Mouse (Mus musculus) layer of hippocampus, adult 11-12 months (tissue): Measurements from ENCODE around the gene Kansl1.
A peak's percentile ranks its signal among the peaks of the same experiment; 100 is the strongest.

Source experiments
- DNase-seq: peaks from one replicate; pipeline ENCODE4 v3.0.0; 2022; ENCODE audit warnings: low spot score

The Kansl1 gene

DNA sequence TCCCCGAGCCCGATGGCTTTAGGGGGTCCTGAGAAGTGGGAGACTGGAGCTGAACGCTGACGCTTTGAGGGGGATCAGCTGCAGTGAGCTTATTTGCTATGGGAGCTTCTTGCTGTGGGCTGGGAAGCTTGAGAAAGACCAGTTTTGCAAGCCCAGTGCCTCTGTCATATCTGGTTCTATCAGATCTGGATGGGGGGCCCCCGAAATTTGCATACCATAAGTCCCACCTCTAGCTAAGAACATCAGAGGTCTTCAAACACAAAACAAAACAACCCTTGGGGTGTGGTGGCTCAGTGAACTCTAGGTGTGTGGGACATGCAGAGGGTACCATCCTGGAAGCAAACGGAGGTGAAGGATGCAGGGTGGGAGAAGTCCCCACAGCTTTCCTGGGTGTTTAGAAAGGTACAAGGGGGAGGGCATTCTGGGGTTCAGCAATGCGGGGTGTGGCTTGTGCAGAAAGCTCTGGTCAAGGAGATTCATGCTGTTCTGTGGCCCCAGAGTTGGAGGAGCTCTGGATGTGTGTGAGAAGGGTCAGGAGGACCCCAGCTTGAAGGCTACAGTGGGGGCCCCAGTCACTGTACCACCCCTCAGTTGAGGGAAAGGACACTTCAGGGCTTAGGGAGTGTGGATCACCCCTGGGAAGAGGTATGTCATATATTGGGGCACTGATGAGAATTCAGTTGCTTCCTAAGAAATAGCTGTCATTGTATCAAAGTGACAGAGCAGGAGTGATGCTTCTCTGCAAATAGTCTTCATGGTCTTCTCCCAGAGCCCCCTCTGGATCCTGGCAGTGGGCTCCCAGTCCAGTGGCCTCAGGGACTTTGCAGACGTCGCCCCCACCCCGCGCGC, 159.1 kb downstream of the Kansl1 start:
- DNase-seq: no peak

DNA sequence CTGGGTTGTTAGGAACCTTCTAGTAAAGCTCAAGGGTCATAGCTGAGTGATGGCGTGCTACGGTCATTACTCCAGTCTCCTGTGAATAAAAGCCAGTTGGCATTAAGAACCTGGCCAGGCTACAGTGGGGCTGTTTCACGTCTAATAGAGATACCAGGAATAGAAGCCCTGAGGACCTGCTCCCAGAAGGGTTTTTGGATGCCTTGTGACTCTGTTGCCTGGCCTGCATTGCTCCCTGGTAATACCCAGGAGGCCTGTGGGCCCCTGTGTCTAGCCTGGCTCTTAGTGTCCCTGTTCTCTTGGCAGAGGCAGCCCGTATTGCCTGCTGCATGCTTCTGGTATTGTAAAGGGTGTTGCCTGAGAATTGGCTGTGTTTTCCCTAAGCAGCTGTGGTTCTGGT, 161.5 kb downstream of the Kansl1 start:
- no peak for DNase-seq

DNA sequence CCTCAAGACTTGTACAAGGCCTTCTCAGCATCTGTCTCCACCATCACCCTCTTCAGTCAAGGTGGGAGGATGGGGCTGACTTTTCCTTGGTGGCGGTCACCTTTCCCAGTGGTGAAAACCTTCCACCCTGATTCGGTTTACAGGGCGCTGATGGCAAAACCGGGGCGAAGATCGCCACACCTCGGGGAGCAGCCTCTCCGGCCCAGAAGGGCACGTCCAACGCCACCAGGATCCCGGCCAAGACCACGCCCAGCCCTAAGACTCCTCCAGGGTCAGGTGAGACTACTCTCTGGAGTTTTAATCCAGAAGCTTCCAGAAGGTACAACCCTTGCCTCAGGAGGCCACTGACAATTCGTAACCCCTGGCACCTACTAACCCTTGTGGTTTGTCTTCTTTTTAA, 162.2 kb downstream of the Kansl1 start:
- no peak for DNase-seq

DNA sequence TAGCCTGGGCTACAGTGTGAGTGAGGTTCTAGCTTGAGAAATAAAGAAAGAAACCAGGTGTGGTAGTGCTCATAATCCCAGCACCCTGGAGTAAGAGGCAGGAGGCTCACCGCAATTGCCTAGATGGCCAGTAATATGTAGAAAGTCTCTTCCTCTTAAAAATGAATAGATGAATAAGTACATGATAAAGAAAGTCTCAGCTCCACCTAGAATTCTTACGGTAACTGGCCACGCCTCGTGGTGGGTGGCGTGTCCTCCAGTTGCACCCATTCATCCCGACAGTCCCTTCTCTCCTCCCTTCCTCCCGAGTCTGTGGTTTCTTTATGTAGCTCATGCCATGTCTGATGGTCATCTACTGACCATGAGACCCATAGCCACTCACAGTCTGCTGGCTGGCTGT, 162.9 kb downstream of the Kansl1 start:
- DNase-seq: no peak

DNA sequence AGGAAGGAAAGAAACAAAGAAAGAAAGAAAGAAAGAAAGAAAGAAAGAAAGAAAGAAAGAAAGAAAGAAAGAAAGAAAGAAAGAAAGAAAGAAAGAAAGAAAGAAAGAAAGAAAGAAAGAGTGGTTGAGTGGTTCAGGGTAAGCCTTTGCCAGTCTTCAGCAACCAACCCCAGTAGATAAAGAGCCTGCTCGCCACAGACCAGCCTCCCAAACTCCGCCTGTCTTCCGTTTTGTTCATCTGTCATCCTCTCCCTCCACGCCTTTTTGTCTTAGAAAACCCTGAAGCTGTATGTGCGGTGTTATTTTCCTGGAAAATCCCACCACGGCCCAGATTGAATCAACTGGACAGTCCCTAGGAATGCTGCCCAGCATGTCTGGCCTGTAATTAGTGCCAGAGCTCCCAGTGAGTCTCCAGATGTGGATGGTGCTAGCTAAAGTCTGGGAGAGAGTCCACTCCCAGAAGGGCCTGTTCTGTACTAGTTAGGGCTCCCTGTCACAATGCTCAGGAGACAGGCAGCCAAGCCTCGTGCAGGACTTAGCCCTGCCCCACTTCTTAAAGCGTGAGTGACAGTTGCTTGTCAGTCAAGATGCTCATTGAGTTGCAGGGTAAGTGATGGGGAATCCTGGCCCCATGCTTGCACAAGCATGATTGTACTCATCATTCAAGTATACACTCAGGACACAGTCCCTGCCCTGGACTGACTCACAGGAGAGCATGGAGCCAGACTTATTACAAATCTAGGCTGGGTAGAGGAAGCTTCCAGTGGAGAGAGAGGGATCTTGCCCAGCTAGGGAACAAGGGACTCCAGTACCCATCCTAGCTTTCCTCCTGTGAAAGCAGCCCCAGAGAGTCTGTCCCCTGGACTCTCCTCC, 165.3 kb downstream of the Kansl1 start:
- no peak for DNase-seq

DNA sequence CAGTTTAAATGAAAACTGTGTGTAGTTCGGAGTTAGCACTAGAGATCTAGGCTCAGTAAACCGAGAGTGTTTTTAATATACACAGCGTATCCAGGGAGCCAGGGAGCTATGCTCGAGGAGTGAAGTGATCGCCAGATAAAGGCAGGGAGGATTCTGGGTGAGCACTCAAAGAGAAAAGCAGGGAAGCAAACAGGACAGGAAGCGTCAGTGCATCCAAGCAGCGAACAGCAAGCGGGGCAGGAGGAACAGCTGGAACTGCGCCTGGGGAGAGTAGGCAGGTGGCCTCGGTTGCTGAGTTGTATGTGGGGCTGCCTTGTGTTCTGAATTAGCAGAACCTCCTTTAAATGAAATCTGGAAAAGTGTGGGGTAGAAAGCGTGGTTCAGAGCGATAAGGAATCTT, 166.0 kb downstream of the Kansl1 start:
- DNase-seq: no peak

DNA sequence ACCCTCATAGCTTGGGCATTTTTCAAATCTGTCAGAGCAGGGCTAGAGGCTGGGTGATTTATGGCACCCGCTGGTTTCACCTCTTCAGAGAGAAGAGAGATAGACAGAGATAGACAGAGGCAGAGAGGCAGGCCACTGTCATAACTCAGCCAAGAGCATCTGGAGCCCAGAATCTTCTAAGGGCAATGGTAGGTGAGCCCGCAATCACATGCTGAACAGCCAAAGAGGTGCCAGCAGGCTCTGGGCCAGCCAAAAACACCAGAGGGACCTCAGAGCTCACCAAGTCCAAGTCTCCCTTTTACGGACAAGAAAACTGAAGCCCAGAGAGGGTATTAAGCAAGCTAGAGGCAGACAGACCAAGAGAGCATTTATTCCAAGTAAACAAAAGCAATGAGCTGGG, 171.0 kb downstream of the Kansl1 start:
- DNase-seq: no peak

DNA sequence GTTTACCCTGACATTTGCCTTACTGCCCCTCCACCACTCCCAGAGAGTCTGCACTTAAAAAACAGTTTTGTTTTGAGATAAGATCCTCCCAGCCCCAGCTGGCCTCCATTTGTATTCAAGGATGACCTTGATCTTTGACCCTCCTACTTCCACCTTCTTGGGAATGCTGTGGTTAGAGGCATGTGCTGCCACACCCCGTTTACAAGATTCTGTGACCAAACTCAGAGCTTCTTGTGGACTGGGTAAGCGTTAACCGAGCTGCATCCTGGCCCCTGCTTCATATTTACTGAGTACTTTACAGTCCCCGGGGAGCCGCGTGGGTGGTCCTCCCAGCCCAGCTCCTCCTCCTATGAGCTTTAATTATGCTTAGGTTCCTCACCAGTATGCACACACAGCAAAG, 173.0 kb downstream of the Kansl1 start:
- DNase-seq: no peak

DNA sequence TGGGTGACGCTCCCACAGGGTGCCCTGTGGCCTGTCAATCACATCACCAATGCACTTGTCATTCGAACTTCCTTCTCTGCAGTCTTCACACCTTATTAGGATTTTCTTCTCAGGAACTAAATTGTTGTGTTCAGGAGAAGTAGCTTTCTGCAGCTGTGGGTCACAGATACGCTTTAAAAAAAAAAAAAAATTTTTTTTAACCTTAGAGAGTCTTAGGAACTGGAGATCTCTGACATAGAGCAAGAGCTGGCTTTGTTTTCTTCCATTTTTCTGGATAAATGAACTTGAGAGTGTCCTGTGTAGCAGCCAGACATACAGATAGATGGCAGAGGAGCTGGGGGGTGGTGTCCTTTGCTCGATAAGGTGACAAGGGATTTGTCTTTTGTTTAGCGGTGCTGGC, 173.5 kb downstream of the Kansl1 start:
- no peak for DNase-seq

DNA sequence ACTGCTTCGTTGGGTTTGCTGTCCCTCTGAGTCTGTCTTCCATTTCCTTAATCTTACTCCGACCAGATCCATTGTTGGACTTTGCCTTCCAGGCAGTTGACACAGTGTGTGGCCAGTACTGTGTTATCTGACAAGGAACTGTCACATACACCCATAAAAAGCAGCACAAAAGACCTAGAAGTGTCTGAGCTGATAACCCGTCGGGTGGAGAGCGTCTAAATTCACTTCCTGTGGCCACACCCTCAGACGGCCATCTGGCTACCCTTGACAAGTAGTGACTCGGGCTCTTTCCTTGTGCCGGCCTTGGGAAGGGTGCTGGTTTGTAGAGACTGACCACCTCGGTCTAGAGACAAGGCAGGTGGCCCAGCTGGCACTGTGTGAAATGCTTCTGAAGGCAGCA, 175.4 kb downstream of the Kansl1 start:
- DNase-seq: no peak

DNA sequence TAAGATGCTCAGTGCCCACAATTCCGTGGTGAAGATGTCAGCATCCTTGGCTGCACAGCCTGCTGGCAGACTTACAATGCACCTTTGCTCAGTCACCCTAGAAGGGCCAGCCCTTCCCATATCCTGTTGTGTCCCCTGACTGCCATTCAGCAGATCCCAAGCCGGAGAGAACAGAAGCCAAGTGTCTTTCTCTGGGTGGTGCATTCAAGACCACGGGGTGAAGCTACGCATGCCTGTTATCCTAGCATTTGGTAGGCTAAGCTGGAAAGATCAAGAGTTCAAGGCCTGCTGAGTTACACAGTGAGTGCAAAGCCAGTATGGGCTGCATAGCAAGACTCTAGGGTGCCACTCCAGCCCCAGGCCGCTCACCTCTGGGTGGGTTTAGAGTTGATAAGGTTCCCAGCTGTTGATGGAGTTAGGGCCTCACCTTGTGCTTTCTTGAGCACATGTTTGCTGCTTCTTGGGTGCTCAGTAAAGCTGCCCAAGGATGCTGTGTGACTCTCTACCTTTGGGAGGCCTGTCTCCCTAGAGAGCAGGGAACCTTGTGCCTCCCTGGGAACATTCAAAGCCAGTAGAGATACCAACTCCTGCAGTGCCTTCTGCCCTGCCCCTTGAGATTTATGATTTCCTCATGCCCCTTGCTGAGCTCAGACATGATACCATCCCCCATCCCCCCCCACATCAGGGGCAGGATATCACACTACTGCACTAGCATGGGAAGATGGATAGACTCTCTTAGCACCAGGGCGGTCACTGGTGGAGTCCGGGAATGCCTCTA, 176.0 kb downstream of the Kansl1 start:
- DNase-seq: no peak

DNA sequence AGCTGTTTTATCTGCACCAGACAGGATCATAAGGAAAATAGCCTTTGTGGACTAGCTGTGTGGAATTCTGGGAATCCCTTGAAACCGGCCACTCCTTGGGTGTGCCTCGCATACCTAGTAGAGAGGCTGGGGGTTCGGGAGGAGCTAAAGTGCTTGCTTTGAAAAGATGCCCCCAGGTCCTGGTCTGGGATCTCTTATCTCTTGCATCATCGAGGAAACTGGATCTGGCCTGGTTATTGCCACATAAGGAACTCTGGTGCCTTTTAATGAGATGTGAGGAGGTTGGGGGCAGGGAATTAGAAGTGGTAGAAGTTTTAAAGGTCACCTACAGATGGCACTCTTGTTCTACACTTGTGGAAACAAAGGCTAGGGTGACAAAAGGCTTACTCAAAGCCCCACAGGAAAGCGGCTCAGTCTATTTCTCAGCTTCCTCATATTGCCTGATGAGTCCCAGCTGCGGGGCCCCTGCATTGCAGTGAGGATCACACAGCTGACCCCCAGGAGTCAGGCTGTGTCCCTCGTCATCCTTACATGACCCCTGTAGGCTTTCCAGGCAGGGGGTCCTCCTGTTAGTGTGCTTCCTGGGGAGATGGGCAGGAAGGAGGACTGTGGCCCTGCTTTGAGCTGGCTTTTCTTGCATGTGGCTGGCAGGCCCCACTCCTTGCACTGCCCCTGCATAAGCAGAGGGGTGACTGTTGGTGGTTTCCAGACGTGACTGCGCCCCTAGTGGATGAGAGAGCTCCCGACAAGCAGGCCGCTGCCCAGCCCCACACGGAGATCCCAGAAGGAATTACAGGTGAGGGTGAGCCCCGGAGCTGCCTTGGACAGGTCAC, 179.2 kb downstream of the Kansl1 start:
- DNase-seq: peak; percentile 71

DNA sequence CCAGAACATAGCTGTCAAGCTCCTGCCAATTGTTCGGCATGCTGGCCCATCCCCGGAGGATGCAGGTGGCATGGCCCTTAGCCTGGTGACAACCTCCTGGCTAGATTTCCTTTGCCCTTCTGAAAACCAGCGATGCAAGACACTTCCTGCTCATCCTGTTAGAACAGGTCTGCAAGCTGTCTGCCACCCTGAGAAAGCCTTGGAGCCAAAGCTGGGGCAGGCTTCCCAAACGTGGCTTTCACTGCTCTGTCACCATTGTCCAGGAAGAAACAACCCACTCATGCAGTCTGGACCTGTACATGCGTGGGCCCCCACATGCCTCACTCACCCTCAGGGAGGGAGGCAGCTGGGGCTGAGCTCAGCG, 179.8 kb downstream of the Kansl1 start:
- peak; percentile 52 for DNase-seq

DNA sequence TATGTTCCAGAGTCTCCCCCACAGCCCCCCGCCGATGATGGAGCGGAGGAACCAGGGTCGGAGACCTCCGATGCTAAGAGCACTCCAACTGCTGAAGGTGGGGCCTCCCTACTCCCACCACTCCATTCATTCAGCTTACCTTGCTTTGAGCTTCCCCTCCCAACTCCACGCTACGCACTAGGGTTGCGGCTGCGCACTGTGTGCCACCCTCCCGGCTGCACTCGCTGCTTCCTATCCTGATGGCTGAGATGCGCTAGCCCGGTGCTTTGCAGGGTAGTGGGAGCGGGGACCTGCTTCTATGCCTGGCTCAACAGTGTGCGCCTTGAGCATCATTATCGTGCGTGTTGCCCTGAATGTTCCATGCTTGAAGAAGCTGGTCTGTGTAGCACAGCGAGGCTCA, 181.5 kb downstream of the Kansl1 start:
- DNase-seq: no peak
